Mouse (Mus musculus): ENCODE measurements around the gene Synm.

GRCm38 (mm10) chr7:67700846-67701245 lies 58.7 kb downstream of the Synm start:
- TF ChIP-seq CTCF (IDR thresholded peaks at IDR 0.05; ENCODE audit: borderline replicate concordance, extremely low read depth, insufficient read depth, insufficient read length) (peak; percentile 53; the same call in 1 of the 2 replicates), POLR2A (IDR thresholded peaks at IDR 0.05; ENCODE audit: borderline replicate concordance, extremely low read depth, insufficient read depth, insufficient read length, poor library complexity, severe bottlenecking) (no peak)
